Mouse (Mus musculus): ENCODE results near the gene Gm3259. TPM values are rescaled to one million over a fixed set of nuclear protein-coding genes. Genes with fewer than 3 reads are reported as not detected.

The Gm3259 gene
- not detected in 2 replicates for polyA plus RNA-seq (2015; fragmentation: Nextera tagmentation; extraction: Ambion mirVana)

DNA sequence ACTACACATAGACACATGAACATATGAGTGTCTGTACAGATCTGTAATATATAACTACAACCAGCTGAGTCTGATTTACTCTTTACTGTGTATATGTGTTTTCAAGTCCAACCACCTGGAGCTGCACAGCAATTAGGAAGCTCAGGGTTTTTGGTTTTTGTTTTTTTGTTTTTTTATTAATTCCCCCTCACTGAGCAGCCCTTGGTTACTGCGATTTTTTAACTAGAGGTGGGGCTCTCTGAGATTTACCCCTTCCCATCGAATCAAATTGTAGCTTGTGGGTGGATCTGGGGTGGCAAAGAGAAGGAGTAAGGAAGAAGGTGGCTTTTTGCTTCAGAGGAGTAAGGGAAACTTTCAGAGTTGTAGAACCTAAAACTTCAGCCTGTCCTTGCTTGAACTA, at the start of gene Gm3259:
Gene Gm3259, plus strand, starts transcription at position 301 of the 400 bp plus-strand sequence.

DNA sequence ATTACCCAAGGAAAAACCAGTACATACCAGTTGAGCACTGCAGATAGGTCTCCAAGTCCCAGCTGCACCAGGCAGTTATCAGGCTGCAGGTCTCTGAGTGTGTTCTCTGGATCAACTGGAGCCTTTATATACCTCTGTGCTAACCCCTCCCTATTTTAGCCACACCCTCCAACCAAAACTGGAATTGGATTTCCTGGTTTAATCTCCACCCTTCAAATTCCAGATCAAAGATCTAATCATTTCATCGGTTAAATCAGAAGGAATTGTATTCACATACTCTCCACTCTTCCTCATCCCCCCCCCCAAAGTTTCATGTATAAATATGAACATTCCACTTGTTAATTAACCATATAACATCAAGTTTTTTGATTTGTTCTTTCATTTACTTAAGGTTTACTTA, 33.0 kb upstream of the Gm3259 start, which contains the start of gene Gm10424:
Gene Gm10424, minus strand, starts transcription at position 101 of the 400 bp plus-strand sequence.

Other genes starting within 250 kb of the Gm3259 start
- not detected in 2 replicates for gene Gm7942, start 199.0 kb upstream of the Gm3259 start, polyA plus RNA-seq (2015; fragmentation: Nextera tagmentation; extraction: Ambion mirVana)
- gene Gm16513, start 123.3 kb upstream of the Gm3259 start, polyA plus RNA-seq (2015; fragmentation: Nextera tagmentation; extraction: Ambion mirVana) = not detected in 2 replicates
- gene Gm10424, start 33.1 kb upstream of the Gm3259 start, polyA plus RNA-seq (2015; fragmentation: Nextera tagmentation; extraction: Ambion mirVana) = not detected in 2 replicates
- gene D5Ertd577e, start 150.9 kb downstream of the Gm3259 start, polyA plus RNA-seq (2015; fragmentation: Nextera tagmentation; extraction: Ambion mirVana) = not detected in 2 replicates
- gene Gm3286, start 204.8 kb downstream of the Gm3259 start, polyA plus RNA-seq (2015; fragmentation: Nextera tagmentation; extraction: Ambion mirVana) = not detected in 2 replicates